Mouse (Mus musculus) liver, embryonic 13.5 days (tissue): ENCODE data around the gene Psmb7. TPM values are rescaled to one million over a fixed set of nuclear protein-coding genes. Genes with fewer than 3 reads are reported as not detected.

Experiments
- ATAC-seq: fragments of 200-750 bp; cut with Nextera tagmentation; 2 replicates; pipeline ENCODE4 v1.8.0; 2017; ENCODE audit warnings: low read depth, mild to moderate bottlenecking, moderate number of reproducible peaks, moderate library complexity
- DNase-seq: peaks from one replicate; pipeline ENCODE4 v3.0.0; 2022
- H3K27ac ChIP-seq: fragments of 300-500 bp; sonication (generic); 2 replicates; pipeline ENCODE4 v1.5.1; 2015; ENCODE audit warnings: moderate library complexity, mild to moderate bottlenecking, inconsistent platforms
- H3K27me3 ChIP-seq: fragments of 300-500 bp; sonication (generic); 2 replicates; pipeline ENCODE4 v1.6.1; 2015; ENCODE audit warnings: mild to moderate bottlenecking, inconsistent platforms
- H3K36me3 ChIP-seq: fragments of 300-500 bp; sonication (generic); 2 replicates; pipeline ENCODE4 v1.6.1; 2015; ENCODE audit warnings: mild to moderate bottlenecking, inconsistent platforms
- H3K4me1 ChIP-seq: fragments of 300-500 bp; sonication (generic); replicated peaks from 2 replicates; pipeline ENCODE4 v1.6.1; 2015; ENCODE audit warnings: inconsistent platforms
- H3K4me2 ChIP-seq: fragments of 300-500 bp; sonication (generic); 2 replicates; pipeline ENCODE4 v1.6.1; 2015; ENCODE audit warnings: inconsistent platforms, mild to moderate bottlenecking, moderate library complexity
- H3K4me3 ChIP-seq: fragments of 300-500 bp; sonication (generic); replicated peaks from 2 replicates; pipeline ENCODE4 v1.5.1; 2015; ENCODE audit warnings: mild to moderate bottlenecking, inconsistent platforms
- H3K9ac ChIP-seq: fragments of 300-500 bp; sonication (generic); 2 replicates; pipeline ENCODE4 v1.6.1; 2015; ENCODE audit warnings: mild to moderate bottlenecking, inconsistent platforms
- H3K9me3 ChIP-seq: fragments of 300-500 bp; sonication (generic); replicated peaks from 2 replicates; pipeline ENCODE4 v1.6.1; 2016; ENCODE audit warnings: inconsistent platforms
- WGBS: fragments of 180-500 bp; shearing (Covaris S2); methylation state at CpG from one replicate; pipeline ENCODE4 v1.1.7; 2015; ENCODE audit not compliant: insufficient replicate concordance; 5-methylcytosine and 5-hydroxymethylcytosine counted together
- polyA plus RNA-seq: library from polyadenylated mRNA; unstranded; fragments of >200 nt; fragmentation: Nextera tagmentation; extraction: Ambion mirVana; gene quantifications from 2 replicates; pipeline ENCODE4 v1.2.1, GENCODE M21; 2015

Gene Psmb7
- polyA plus RNA-seq, 1 experiment from 2014 or later, result 213 TPM

- no peak for DNase-seq
- no peak overlapping the region for H3K9ac ChIP-seq
- H3K27me3 ChIP-seq, result no peaks in the 10 kb centered on the region
- H3K36me3 ChIP-seq, result peaks cover 36% of the 10 kb centered on the region
- no peaks in the 10 kb centered on the region for H3K4me1 ChIP-seq
- WGBS, result 54% methylated on average over 3 of the region's 3 CpGs
- no peaks in the 10 kb centered on the region for H3K9me3 ChIP-seq
- no peak overlapping the region for H3K4me3 ChIP-seq
- H3K27ac ChIP-seq, result no peak overlapping the region
- no peak overlapping the region for H3K4me2 ChIP-seq
- no peak for ATAC-seq
Observed at GRCm38 (mm10) chr2:38556721-38557120, 87.2 kb downstream of the Psmb7 start.

- WGBS, result 75% methylated on average over 4 of the region's 4 CpGs
- DNase-seq (no peak), ATAC-seq (no peak)
- Histone ChIP-seq H3K27me3 (no peaks in the 10 kb centered on the region), H3K9ac (no peak overlapping the region), H3K4me1 (no peaks in the 10 kb centered on the region), H3K27ac (no peak overlapping the region), H3K4me2 (no peak overlapping the region), H3K4me3 (no peak overlapping the region), H3K9me3 (no peaks in the 10 kb centered on the region), H3K36me3 (peaks cover 39% of the 10 kb centered on the region)
Observed at GRCm38 (mm10) chr2:38555659-38556058, 88.2 kb downstream of the Psmb7 start.

- H3K4me1 ChIP-seq, result no peaks in the 10 kb centered on the region
- H3K4me2 ChIP-seq, result no peak overlapping the region
- H3K27ac ChIP-seq, result no peak overlapping the region
- H3K27me3 ChIP-seq, result no peaks in the 10 kb centered on the region
- ATAC-seq (no peak), DNase-seq (no peak)
- H3K9me3 ChIP-seq, result no peaks in the 10 kb centered on the region
- peaks cover 28% of the 10 kb centered on the region for H3K36me3 ChIP-seq
- H3K9ac ChIP-seq, result no peak overlapping the region
- H3K4me3 ChIP-seq, result no peak overlapping the region
- WGBS, result 73% methylated on average over 19 of the region's 19 CpGs
Observed at GRCm38 (mm10) chr2:38554226-38554995, 89.5 kb downstream of the Psmb7 start.

GRCm38 (mm10) chr2:38552004-38552443 is 91.9 kb downstream of the Psmb7 start:
- ATAC-seq (no peak), DNase-seq (no peak)
- no peaks in the 10 kb centered on the region for H3K9me3 ChIP-seq
- no peaks in the 10 kb centered on the region for H3K27me3 ChIP-seq
- no peak overlapping the region for H3K27ac ChIP-seq
- H3K9ac ChIP-seq, result no peak overlapping the region
- H3K4me2 ChIP-seq, result no peak overlapping the region
- WGBS, result 83% methylated on average over 15 of the region's 15 CpGs
- no peak overlapping the region for H3K4me3 ChIP-seq
- H3K36me3 ChIP-seq, result peaks cover 14% of the 10 kb centered on the region; the same call in 1 of the 2 replicates
- peaks cover 2% of the 10 kb centered on the region for H3K4me1 ChIP-seq

- no peaks in the 10 kb centered on the region for H3K9me3 ChIP-seq
- peaks cover 43% of the 10 kb centered on the region for H3K4me1 ChIP-seq
- H3K27ac ChIP-seq, result no peak overlapping the region
- no peak overlapping the region for H3K9ac ChIP-seq
- WGBS, result 61% methylated on average over 11 of the region's 11 CpGs
- no peak for ATAC-seq
- H3K4me2 ChIP-seq, result no peak overlapping the region
- DNase-seq, result no peak
- no peaks in the 10 kb centered on the region for H3K27me3 ChIP-seq
- H3K4me3 ChIP-seq, result no peak overlapping the region
- H3K36me3 ChIP-seq, result peaks cover 14% of the 10 kb centered on the region; the same call in 1 of the 2 replicates
Observed at GRCm38 (mm10) chr2:38547793-38548517, 95.9 kb downstream of the Psmb7 start.

- Histone ChIP-seq H3K9me3 (no peaks in the 10 kb centered on the region), H3K9ac (no peak overlapping the region), H3K36me3 (peaks cover 9% of the 10 kb centered on the region; the same call in 1 of the 2 replicates), H3K27ac (no peak overlapping the region), H3K4me2 (no peak overlapping the region), H3K27me3 (no peaks in the 10 kb centered on the region), H3K4me3 (no peak overlapping the region), H3K4me1 (peaks cover 55% of the 10 kb centered on the region)
- DNase-seq (no peak), ATAC-seq (no peak)
- 78% methylated on average over 5 of the region's 5 CpGs for WGBS
Observed at GRCm38 (mm10) chr2:38546748-38547147, 97.1 kb downstream of the Psmb7 start.

- 0 out of 2 replicates have a peak, but pooled peaks cover 4% of the 10 kb centered on the region for H3K36me3 ChIP-seq
- H3K9me3 ChIP-seq, result no peaks in the 10 kb centered on the region
- no peak overlapping the region for H3K4me2 ChIP-seq
- no peak overlapping the region for H3K9ac ChIP-seq
- no peak overlapping the region for H3K4me3 ChIP-seq
- no peak for ATAC-seq
- H3K27ac ChIP-seq, result no peak overlapping the region; the same call in 1 of the 2 replicates
- DNase-seq, result no peak
- peaks cover 60% of the 10 kb centered on the region for H3K4me1 ChIP-seq
- WGBS, result 64% methylated on average over 6 of the region's 6 CpGs
- no peaks in the 10 kb centered on the region for H3K27me3 ChIP-seq
Observed at GRCm38 (mm10) chr2:38546222-38546621, 97.7 kb downstream of the Psmb7 start.

- Histone ChIP-seq H3K9ac (no peak overlapping the region), H3K27ac (no peak overlapping the region), H3K36me3 (no peaks in the 10 kb centered on the region), H3K27me3 (no peaks in the 10 kb centered on the region), H3K9me3 (no peaks in the 10 kb centered on the region), H3K4me1 (peaks cover 66% of the 10 kb centered on the region), H3K4me3 (no peak overlapping the region), H3K4me2 (no peak overlapping the region)
- DNase-seq, result no peak
- ATAC-seq, result no peak
Observed at GRCm38 (mm10) chr2:38545706-38546105, 98.2 kb downstream of the Psmb7 start.

- no peak overlapping the region for H3K27ac ChIP-seq
- no peak overlapping the region for H3K4me3 ChIP-seq
- H3K4me1 ChIP-seq, result peaks cover 73% of the 10 kb centered on the region
- DNase-seq, result no peak
- H3K9me3 ChIP-seq, result no peaks in the 10 kb centered on the region
- no peaks in the 10 kb centered on the region for H3K36me3 ChIP-seq
- no peak overlapping the region for H3K4me2 ChIP-seq
- no peak overlapping the region for H3K9ac ChIP-seq
- no peaks in the 10 kb centered on the region for H3K27me3 ChIP-seq
- 64% methylated on average over 6 of the region's 6 CpGs for WGBS
- ATAC-seq, result no peak
Observed at GRCm38 (mm10) chr2:38544982-38545381, 98.9 kb downstream of the Psmb7 start.

GRCm38 (mm10) chr2:38544341-38544740 is 99.5 kb downstream of the Psmb7 start:
- Histone ChIP-seq H3K36me3 (no peaks in the 10 kb centered on the region), H3K9ac (no peak overlapping the region), H3K9me3 (no peaks in the 10 kb centered on the region), H3K4me1 (peaks cover 78% of the 10 kb centered on the region), H3K27me3 (no peaks in the 10 kb centered on the region), H3K4me2 (no peak overlapping the region), H3K27ac (no peak overlapping the region), H3K4me3 (no peak overlapping the region)
- no peak for ATAC-seq
- DNase-seq, result no peak

GRCm38 (mm10) chr2:38543158-38543557 is 100.7 kb downstream of the Psmb7 start:
- H3K4me1 ChIP-seq, result peaks cover 80% of the 10 kb centered on the region
- H3K27ac ChIP-seq, result no peak overlapping the region
- DNase-seq, result no peak

More at GRCm38 (mm10) chr2:38543158-38543557, 100.7 kb downstream of the Psmb7 start:
- Histone ChIP-seq H3K4me2 (no peak overlapping the region), H3K27me3 (no peaks in the 10 kb centered on the region), H3K36me3 (no peaks in the 10 kb centered on the region), H3K9ac (no peak overlapping the region), H3K9me3 (no peaks in the 10 kb centered on the region), H3K4me3 (no peak overlapping the region)
- WGBS, result 49% methylated on average over 2 of the region's 2 CpGs
- no peak for ATAC-seq
